8 mouse cellular contexts compared by ENCODE assay signal in genomic region chr10:4388384-4388745, GRCm38 (mm10). TPM values are rescaled to one million over a fixed set of nuclear protein-coding genes. Genes with fewer than 3 reads are reported as not detected.
A peak's percentile ranks its signal among the peaks of the same experiment; 100 is the strongest.
DNase-seq lines count a peak whose midpoint lies in the region; ATAC-seq and TF ChIP-seq lines count a peak whose summit lies in the region.

No protein-coding gene starts in this region.

- H3K9ac ChIP-seq in midbrain, postnatal 0 days (replicated peaks; ENCODE audit: low read length, poor library complexity, severe bottlenecking), result peak overlapping the region; percentile 99

- no peak for DNase-seq in layer of hippocampus, adult 2 months (ENCODE audit: low spot score in 2 of 2)
- no peak for DNase-seq in layer of hippocampus, postnatal 25 days (ENCODE audit: extremely low spot score in 1 of 2, low spot score in 1 of 2)
- peak; percentile 58 for DNase-seq in adipocyte (ENCODE audit: low spot score)
- DNase-seq in heart, embryonic 10.5 days (ENCODE audit: low spot score), result no peak
- DNase-seq in limb, embryonic 10.5 days (ENCODE audit: low spot score), result no peak
- peak; percentile 38 for DNase-seq in midbrain, postnatal 0 days (ENCODE audit: low spot score)
- DNase-seq in layer of hippocampus, adult 8-10 months (ENCODE audit: low spot score in 2 of 2), result no peak
- no peak for DNase-seq in frontal cortex, postnatal 10 days (ENCODE audit: low spot score in 2 of 2)

- peaks cover 10% of the 10 kb centered on the region; the same call in 1 of the 2 replicates for H3K36me3 ChIP-seq in heart, embryonic 10.5 days
- H3K36me3 ChIP-seq in limb, embryonic 10.5 days, result peaks cover 19% of the 10 kb centered on the region
- H3K36me3 ChIP-seq in midbrain, postnatal 0 days (ENCODE audit: insufficient read depth, low read length), result 0 out of 2 replicates have a peak, but pooled peaks cover 4% of the 10 kb centered on the region

- TF ChIP-seq CTCF in layer of hippocampus, adult 2 months (conservative IDR thresholded peaks at IDR 0.05), result no peak
- TF ChIP-seq CTCF in midbrain, postnatal 0 days (IDR thresholded peaks at IDR 0.05), result no peak

- no peaks in the 10 kb centered on the region for H3K9me3 ChIP-seq in heart, embryonic 10.5 days
- H3K9me3 ChIP-seq in limb, embryonic 10.5 days (replicated peaks), result no peaks in the 10 kb centered on the region
- no peaks in the 10 kb centered on the region for H3K9me3 ChIP-seq in midbrain, postnatal 0 days (ENCODE audit: low read length)

- H3K4me2 ChIP-seq in midbrain, postnatal 0 days (ENCODE audit: low read depth, low read length, poor library complexity, severe bottlenecking), result peak overlapping the region; percentile 92

- no peak; the same call in 1 of the 2 replicates for ATAC-seq in midbrain, postnatal 0 days (ENCODE audit: low FRiP score)

- H3K27ac ChIP-seq in layer of hippocampus, adult 2 months, result peak overlapping the region; percentile 100
- H3K27ac ChIP-seq in heart, embryonic 10.5 days, result peak overlapping the region; percentile 100
- peak overlapping the region; percentile 99 for H3K27ac ChIP-seq in limb, embryonic 10.5 days
- H3K27ac ChIP-seq in midbrain, postnatal 0 days (ENCODE audit: low read depth, low read length), result peak overlapping the region; percentile 99

- H3K27me3 ChIP-seq in heart, embryonic 10.5 days (ENCODE audit: insufficient read depth, poor library complexity, severe bottlenecking), result no peaks in the 10 kb centered on the region
- H3K27me3 ChIP-seq in limb, embryonic 10.5 days (ENCODE audit: low read depth, poor library complexity, severe bottlenecking), result no peaks in the 10 kb centered on the region
- no peaks in the 10 kb centered on the region for H3K27me3 ChIP-seq in midbrain, postnatal 0 days (ENCODE audit: insufficient read depth, low read length)

- peaks cover 48% of the 10 kb centered on the region for H3K4me1 ChIP-seq in heart, embryonic 10.5 days
- peaks cover 31% of the 10 kb centered on the region for H3K4me1 ChIP-seq in limb, embryonic 10.5 days
- peaks cover 21% of the 10 kb centered on the region for H3K4me1 ChIP-seq in midbrain, postnatal 0 days (ENCODE audit: insufficient read depth, low read length)

- peak overlapping the region; percentile 87 for H3K4me3 ChIP-seq in layer of hippocampus, adult 2 months
- peak overlapping the region; percentile 96 for H3K4me3 ChIP-seq in heart, embryonic 10.5 days
- H3K4me3 ChIP-seq in limb, embryonic 10.5 days, result peak overlapping the region; percentile 94
- peak overlapping the region; percentile 94 for H3K4me3 ChIP-seq in midbrain, postnatal 0 days (ENCODE audit: low read depth, low read length)

- WGBS in heart, embryonic 10.5 days, result 1% methylated on average over 19 of the region's 19 CpGs
- 1% methylated on average over 19 of the region's 19 CpGs for WGBS in limb, embryonic 10.5 days
- under 1% methylated on average over 19 of the region's 19 CpGs for WGBS in midbrain, postnatal 0 days

RNA-seq across cellular contexts. Expression of gene Zbtb2, which starts 0.5 kb away (rescaled TPM):
- 10 to 100 TPM; 11.8 to 13.2 TPM for total RNA-seq in layer of hippocampus, adult 2 months (2021)
- total RNA-seq in layer of hippocampus, postnatal 25 days (2021), result 10 to 100 TPM; 11.4 to 12.1 TPM
- 14.1 and 15.6 TPM in 2 replicates for polyA plus RNA-seq in heart, embryonic 10.5 days (2016; fragmentation: Nextera tagmentation; extraction: Ambion mirVana)
- polyA plus RNA-seq in limb, embryonic 10.5 days (2016; fragmentation: Nextera tagmentation; extraction: Ambion mirVana), result 21.5 and 23.1 TPM in 2 replicates
- 17.7 and 18.5 TPM in 2 replicates for total RNA-seq in midbrain, postnatal 0 days (2014; rRNA removed)
- 12.0 and 14.8 TPM in 2 replicates for polyA plus RNA-seq in midbrain, postnatal 0 days (2015; fragmentation: Nextera tagmentation; extraction: Ambion mirVana)
- 10 to 100 TPM; 11.9 to 14.7 (median 13.0) TPM for total RNA-seq in layer of hippocampus, adult 8-10 months (2022)

RNA-seq across cellular contexts. Expression of gene Rmnd1, which starts 43.8 kb away (rescaled TPM):
- 10 to 100 TPM; 33.1 to 44.9 TPM for total RNA-seq in layer of hippocampus, adult 2 months (2021)
- total RNA-seq in layer of hippocampus, postnatal 25 days (2021), result 10 to 100 TPM; 30.1 to 43.7 TPM
- 74.9 and 90.0 TPM in 2 replicates for polyA plus RNA-seq in heart, embryonic 10.5 days (2016; fragmentation: Nextera tagmentation; extraction: Ambion mirVana)
- 49.2 and 55.1 TPM in 2 replicates for polyA plus RNA-seq in limb, embryonic 10.5 days (2016; fragmentation: Nextera tagmentation; extraction: Ambion mirVana)
- 20.1 and 23.2 TPM in 2 replicates for total RNA-seq in midbrain, postnatal 0 days (2014; rRNA removed)
- 24.6 and 25.5 TPM in 2 replicates for polyA plus RNA-seq in midbrain, postnatal 0 days (2015; fragmentation: Nextera tagmentation; extraction: Ambion mirVana)
- total RNA-seq in layer of hippocampus, adult 8-10 months (2022), result 10 to 100 TPM; 32.4 to 45.3 (median 38.4) TPM

RNA-seq across cellular contexts. Expression of gene Armt1, which starts 43.9 kb away (rescaled TPM):
- 10 to 100 TPM; 24.0 to 24.9 TPM for total RNA-seq in layer of hippocampus, adult 2 months (2021)
- total RNA-seq in layer of hippocampus, postnatal 25 days (2021), result 10 to 100 TPM; 19.6 to 23.8 TPM
- 20.4 and 22.4 TPM in 2 replicates for polyA plus RNA-seq in heart, embryonic 10.5 days (2016; fragmentation: Nextera tagmentation; extraction: Ambion mirVana)
- 30.7 and 33.6 TPM in 2 replicates for polyA plus RNA-seq in limb, embryonic 10.5 days (2016; fragmentation: Nextera tagmentation; extraction: Ambion mirVana)
- 12.8 and 16.5 TPM in 2 replicates for total RNA-seq in midbrain, postnatal 0 days (2014; rRNA removed)
- polyA plus RNA-seq in midbrain, postnatal 0 days (2015; fragmentation: Nextera tagmentation; extraction: Ambion mirVana), result 5.7 TPM in 2 replicates
- 10 to 100 TPM; 17.8 to 28.3 (median 22.7) TPM for total RNA-seq in layer of hippocampus, adult 8-10 months (2022)

Comparison
In these comparisons a context has a peak if more than half of its experiments do, and no peak if none do; other contexts are left out.
1. DNase-seq: peak in adipocyte (single experiment) and midbrain, postnatal 0 days (single experiment); none in layer of hippocampus, adult 2 months (0 of 2), layer of hippocampus, postnatal 25 days (0 of 2), heart, embryonic 10.5 days (single experiment), limb, embryonic 10.5 days (single experiment), layer of hippocampus, adult 8-10 months (0 of 2) and frontal cortex, postnatal 10 days (0 of 2).
2. Peak in every context shown above with its lines, with median percentiles within 50 percentile points of each other: H3K27ac ChIP-seq and H3K4me3 ChIP-seq.